Mouse (Mus musculus) monocyte, adult 5-6 weeks (primary cell): ENCODE results near the gene Gprin3. TPM values are rescaled to one million over a fixed set of nuclear protein-coding genes. Genes with fewer than 3 reads are reported as not detected.

ENCODE experiments used
- ATAC-seq: fragments of 153-309, 156-312 bp; replicated peaks from 2 replicates; pipeline ENCODE4 v1.8.0; 2017; ENCODE audit warnings: mild to moderate bottlenecking; ENCODE audit not compliant: low TSS enrichment, insufficient number of reproducible peaks, severe bottlenecking, poor library complexity, low FRiP score
- total RNA-seq: library from RNA; stranded (forward); fragments of 200-1000, 200-491, 200-594 nt; gene quantifications from 3 replicates; pipeline ENCODE4 v1.2.3, GENCODE M21; 2017

Gprin3 gene
- 3.7 to 23.4 TPM (median 4.9 TPM) in 3 replicates for total RNA-seq

DNA sequence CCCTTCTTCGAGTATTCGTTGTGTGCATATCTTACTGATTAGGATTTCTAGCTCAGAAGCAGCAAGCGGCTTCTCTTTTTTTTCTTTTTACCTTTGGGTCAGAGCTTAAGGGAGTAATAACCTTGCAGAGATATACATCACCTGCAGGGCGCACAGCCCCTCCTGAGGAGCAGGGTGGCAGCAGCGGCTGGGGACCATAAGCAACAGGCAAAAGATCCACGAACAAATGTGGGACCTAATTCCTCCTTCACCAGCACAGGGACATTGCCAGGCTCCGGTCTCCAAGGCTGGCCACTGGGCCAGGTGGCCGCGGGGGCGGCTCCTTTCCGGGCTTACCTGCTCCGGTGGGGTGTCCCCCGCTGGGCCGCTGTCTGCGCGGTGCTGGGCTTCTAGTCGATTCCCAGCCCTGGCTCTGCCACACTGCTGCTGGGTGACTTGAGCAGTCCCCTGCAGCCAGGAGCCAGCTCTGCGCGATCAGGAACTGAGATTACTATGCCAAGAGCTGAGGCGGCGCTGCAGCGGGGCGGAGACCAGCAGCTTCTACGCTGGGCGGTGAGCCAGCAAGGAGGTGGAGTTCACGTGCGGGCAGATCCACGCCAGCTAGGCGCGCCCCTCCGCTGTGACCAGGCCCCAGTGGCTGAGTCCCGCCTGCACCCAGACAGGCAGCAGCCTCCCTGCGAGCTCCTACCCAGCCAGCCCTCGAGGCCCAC, at the start of gene Gprin3:
Gene Gprin3 (minus strand): TSS at position 471 of the 710 bp plus-strand sequence.
- peak; percentile 84 for ATAC-seq

DNA sequence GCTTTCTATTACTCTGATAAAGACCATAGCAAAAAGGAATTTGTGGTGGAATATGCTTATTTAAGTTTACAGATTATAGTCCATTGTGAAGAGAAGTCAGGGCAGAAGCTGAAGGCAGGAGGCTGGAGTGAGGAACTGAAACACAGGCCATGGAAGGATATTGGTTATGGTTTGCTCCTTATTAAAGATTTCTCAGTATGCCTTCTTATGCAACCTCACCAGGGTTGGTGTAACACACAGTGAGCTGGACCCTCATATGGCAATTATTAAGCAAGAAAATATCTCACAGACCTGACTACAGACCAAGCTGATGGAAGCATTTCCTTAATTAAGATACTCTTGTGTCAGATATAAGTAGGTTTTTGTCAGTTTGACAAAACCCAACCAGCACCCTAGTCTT, 32.8 kb upstream of the Gprin3 start:
- no peak for ATAC-seq

- no peak for ATAC-seq
Measured at GRCm38 (mm10) chr6:59456116-59456515, 30.0 kb upstream of the Gprin3 start.

DNA sequence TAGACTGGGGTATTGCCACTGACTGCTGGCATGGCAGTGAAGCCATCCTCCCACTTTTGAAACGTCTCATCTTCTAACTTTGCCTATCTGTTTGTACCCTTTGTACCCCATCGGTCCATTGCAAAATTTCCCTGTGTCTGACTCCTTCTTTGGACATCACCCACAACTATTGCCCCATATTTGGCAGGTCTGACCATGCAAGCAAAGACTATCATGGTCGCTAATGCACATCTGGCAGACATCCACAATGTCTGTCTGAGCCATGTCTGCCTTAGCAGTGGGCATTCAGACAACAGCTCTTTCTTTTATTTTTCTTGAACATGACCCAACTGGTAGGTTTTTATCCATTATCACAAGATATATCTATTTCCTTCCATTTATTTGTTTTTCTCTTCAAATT, 25.3 kb upstream of the Gprin3 start:
- no peak for ATAC-seq

DNA sequence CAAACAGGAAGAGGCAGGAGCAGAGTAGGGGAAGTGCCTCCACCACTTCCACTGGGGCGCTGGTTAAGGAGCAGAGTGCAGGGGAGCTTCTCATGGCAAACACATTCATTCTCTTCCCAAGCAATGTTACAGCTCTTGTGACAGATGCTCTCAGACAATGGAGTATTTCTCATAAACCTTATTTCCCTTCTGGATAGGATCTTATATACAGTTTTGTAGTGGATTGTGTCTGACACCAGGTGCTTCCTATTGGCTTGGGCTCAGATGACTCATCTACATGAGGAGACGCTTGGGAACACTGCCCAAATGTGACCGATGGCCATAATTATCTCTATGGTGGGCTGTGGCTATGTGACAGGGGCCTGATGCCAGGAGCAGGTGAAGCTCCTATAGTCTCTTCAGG, 19.0 kb upstream of the Gprin3 start:
- no peak for ATAC-seq

GRCm38 (mm10) chr6:59435906-59436305, 9.8 kb upstream of the Gprin3 start:
- ATAC-seq, result no peak

- ATAC-seq, result no peak
Measured at GRCm38 (mm10) chr6:59433116-59433515, 7.0 kb upstream of the Gprin3 start.

DNA sequence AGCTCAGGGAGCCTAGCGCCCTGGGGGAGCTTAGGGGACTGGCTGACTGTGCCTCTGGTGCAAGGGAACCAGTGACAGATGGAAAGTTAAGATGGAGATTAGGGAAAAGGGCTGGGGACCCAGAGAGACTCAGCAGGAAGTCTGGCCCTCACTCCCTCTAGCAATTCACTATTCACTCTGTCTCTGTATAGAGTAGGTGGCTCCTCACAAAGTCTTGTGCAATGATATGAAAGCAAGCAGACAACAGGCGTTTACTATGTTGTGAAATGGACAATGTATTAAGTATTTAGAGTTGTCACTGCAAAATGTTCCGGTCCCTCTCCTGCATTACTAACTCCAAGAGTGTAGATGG, 416 bp upstream of the Gprin3 start:
- ATAC-seq, result no peak

DNA sequence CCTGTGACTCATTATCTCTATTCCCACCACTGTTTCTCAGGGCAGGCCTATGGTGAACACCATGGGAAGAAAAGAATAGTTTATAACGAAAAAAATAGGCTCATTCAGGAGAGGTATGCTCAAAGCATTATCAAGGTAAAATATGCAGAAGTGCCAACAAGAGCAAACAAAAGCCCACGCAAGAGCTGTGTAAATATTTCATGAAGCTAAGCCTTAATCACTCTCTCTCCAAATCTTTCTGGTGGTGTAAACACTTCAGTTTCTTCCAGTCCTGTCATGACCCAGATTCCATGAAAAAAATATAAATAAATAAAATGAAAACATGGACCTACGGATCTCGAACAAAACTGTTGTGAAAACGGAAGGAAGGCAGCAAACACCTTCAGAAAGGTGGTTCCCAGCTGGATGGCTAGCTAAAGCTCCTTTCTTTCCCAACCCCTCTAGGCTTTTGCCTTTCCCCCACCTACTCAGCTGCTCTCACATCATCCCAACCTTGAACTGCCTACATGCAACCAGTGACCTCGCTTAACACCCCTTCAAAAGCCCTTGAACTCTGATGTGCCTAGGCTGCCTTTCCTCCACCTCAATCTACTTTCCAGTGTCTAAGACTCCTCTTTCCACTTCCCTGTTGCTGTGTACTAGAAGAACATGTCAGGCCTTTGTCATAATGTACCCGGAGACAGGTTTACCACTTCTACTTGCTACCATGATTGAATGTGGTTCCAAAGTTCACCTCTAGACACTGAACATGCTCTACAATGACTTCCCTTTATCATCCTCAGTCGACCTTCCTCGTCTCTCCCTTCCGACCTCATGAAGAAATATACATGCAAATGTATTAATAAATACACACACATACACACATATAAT, 988 bp downstream of the Gprin3 start:
- no peak for ATAC-seq

DNA sequence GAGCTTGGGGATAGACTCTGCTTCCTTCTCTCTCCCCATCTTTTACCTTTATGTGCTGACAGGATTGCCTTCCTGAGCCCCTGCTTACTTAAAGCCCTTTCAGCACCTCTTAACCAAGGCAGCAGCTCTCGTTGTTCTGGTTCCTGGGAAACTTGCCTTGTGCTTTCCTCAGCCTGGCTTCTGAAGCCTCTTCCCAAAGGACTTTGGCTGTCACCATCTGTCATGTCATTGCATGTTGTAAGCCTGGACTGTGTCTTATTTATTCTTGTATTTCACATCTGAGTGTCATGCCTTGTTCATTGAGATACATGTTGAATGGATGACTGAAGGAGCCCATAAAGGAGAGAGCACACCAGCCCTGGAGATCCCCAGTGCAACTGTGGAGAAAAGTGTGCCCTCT, 2.3 kb downstream of the Gprin3 start:
- no peak for ATAC-seq

DNA sequence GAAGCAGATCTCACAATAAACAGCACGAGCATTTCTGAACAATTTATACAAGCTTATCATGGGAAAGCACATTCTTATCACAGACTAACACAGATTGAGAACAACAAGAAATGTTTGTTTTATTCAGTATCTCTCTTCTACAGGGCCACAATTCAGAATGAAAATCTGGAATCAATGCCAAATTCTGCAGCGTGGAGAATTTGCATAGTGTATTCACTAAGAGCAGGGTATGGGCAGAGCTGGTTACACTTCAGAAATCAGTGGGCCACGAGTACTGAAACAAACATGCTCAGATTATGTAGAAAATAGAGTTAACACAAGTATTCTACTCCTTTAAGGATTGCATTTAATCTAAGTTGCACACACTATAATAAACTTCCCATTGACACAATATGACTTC, 6.8 kb downstream of the Gprin3 start:
- ATAC-seq, result no peak

- no peak for ATAC-seq
Measured at GRCm38 (mm10) chr6:59418659-59419058, 7.4 kb downstream of the Gprin3 start.

DNA sequence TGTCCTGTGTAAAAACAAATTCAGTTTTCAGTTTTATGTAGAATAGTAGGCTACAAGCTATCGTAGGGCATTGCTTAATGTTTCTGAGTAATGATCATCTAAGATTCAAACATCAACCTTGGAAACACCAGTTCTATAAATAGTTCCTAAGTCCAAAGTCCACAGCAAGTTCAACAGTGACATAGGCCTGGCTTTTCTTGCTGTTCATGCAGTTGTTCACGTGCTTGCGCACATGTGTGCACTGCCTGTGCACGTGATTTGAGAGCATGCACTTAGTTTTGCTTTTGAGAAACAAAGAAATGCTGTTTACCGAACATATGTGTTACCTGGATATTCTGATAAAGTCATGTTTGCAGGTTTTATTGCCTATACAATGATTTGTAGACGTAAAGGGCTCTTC, 11.3 kb downstream of the Gprin3 start:
- no peak for ATAC-seq

DNA sequence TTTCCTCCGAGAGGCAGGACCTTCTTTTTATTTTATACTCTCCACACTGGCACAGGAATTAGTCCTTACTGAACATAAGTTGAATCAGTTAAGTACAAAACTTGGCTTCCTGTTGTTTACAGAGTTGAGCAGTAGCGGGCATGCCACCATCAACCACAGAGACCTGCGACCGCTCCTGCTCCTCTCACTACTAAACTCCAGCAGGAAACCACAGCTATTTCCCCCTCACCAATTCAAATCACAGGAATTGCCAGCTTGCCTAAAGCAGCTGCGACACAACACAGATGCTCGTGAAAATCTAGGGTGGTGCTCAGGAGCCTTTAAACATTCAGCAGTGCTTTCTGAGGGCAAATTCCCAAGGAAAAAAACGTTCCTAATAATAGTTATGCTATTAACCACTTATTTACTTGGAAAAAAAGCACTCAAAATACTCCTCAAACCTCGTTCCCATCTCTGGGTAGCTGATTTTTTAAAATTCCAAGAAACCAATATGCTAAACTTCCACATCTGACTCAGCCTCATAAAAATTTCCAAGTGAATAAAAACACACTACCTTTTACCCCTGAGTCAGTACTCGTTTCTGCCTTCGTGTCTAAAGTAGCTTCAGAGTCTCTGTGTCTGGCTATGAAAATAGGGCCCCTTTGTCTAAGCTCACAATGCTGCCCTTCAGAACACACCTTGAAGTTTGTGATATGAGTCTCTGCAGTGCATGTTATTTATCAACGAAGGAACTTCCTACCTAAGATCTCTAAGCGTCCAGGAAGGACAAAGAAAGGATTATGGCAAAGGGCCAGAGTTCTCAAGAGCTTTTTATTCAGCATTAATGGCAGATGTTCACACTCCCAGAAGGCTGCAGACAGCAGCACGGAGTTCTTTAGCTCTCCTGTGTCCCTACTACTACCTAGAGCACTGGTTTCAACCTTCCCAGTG, 13.4 kb downstream of the Gprin3 start:
- ATAC-seq, result peak; percentile 63

- no peak for ATAC-seq
Measured at GRCm38 (mm10) chr6:59409001-59409700, 16.9 kb downstream of the Gprin3 start.

GRCm38 (mm10) chr6:59407482-59407997, 18.6 kb downstream of the Gprin3 start:
- ATAC-seq, result no peak

DNA sequence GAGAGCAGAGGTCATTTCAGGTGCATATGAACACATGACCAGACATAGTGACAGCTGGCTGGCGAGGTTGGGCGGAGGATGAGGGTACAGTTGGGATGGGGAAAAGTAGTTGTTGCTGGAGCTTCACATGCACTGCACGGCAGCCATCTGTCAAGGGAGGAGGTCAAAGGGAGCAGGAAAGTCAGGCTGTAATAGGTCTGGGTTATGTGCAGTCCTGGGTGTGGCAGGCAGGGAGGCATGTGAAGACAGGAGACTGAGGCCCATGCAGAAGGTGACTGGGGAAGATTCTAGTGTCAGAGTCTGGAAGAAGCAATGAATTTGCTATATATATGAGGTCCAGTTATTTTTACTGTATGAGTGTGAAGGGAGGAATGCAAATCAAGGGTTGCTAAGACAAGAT, 35.9 kb downstream of the Gprin3 start:
- no peak for ATAC-seq

- no peak for ATAC-seq
Measured at GRCm38 (mm10) chr6:59365300-59365699, 60.8 kb downstream of the Gprin3 start.
